Mouse (Mus musculus) midbrain, embryonic 14.5 days (tissue): ENCODE measurements at regions not wholly inside any gene's neighbourhood (a gene's known extent, or its start where the extent isn't known, plus 50 kb on each side); places are given as distances from the start of the nearest gene placed in this dataset.
A peak's percentile ranks its signal among the peaks of the same experiment; 100 is the strongest.

Source experiments
- ATAC-seq: fragments of 200-750 bp; cut with Nextera tagmentation; 2 replicates; pipeline ENCODE4 v1.8.0; 2017; ENCODE audit warnings: moderate number of reproducible peaks, moderate library complexity; ENCODE audit not compliant: low FRiP score, low TSS enrichment
- DNase-seq: peaks from one replicate; pipeline ENCODE4 v3.0.0-alpha.2; 2015
- H3K27ac ChIP-seq: fragments of 300-500 bp; sonication (generic); replicated peaks from 2 replicates; pipeline ENCODE4 v1.5.1; 2014; ENCODE audit warnings: mild to moderate bottlenecking, low read depth, low read length, moderate library complexity
- H3K27me3 ChIP-seq: fragments of 300-500 bp; sonication (generic); 2 replicates; pipeline ENCODE4 v1.6.1; 2014; ENCODE audit warnings: low read length, control low read depth, mixed read lengths; ENCODE audit not compliant: control insufficient read depth, insufficient read depth
- H3K36me3 ChIP-seq: fragments of 300-500 bp; sonication (generic); 2 replicates; pipeline ENCODE4 v1.6.1; 2014; ENCODE audit warnings: low read length, control low read depth; ENCODE audit not compliant: control insufficient read depth, insufficient read depth
- H3K4me1 ChIP-seq: fragments of 300-500 bp; sonication (generic); 2 replicates; pipeline ENCODE4 v1.6.1; 2014; ENCODE audit warnings: mild to moderate bottlenecking, antibody characterized with exemption, low read length, control low read depth; ENCODE audit not compliant: control insufficient read depth, insufficient read depth
- H3K4me2 ChIP-seq: fragments of 300-500 bp; sonication (generic); 2 replicates; pipeline ENCODE4 v1.6.1; 2014; ENCODE audit warnings: mild to moderate bottlenecking, low read length, moderate library complexity
- H3K4me3 ChIP-seq: fragments of 300-500 bp; sonication (generic); replicated peaks from 2 replicates; pipeline ENCODE4 v1.5.1; 2014; ENCODE audit warnings: low read depth, low read length
- H3K9ac ChIP-seq: fragments of 300-500 bp; sonication (generic); replicated peaks from 2 replicates; pipeline ENCODE4 v1.6.1; 2014; ENCODE audit warnings: mild to moderate bottlenecking, low read length, moderate library complexity
- H3K9me3 ChIP-seq: fragments of 300-500 bp; sonication (generic); 2 replicates; pipeline ENCODE4 v1.6.1; 2016; ENCODE audit warnings: low read length, control low read depth, mixed read lengths; ENCODE audit not compliant: control insufficient read depth
- WGBS: fragments of 180-500 bp; shearing (Covaris S2); extraction: QIAGEN DNeasy Blood & Tissue Kit; methylation state at CpG from one replicate; pipeline ENCODE4 v1.1.7; 2014; 5-methylcytosine and 5-hydroxymethylcytosine counted together

DNA sequence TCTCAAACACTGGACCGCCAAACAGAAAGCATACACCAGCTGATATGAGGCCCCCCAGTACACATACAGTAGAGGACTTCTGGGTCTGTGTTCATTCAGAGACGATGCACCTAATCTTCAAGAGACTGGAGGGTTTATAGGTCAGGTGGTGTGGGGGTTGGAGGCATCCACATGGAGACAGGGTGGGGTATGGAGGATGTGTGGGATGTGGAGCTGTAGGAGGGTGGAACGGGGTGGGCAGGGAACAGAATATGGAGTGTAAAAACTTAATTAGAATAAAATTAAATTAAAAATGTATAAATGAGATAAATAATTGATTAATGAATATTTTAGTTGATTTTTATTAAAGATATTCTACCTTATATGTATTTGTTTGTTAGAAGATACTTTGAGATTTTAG lies 832.9 kb upstream of the Slc10a2 start:
- WGBS, result 83% methylated on average over 3 of the region's 3 CpGs
- no peaks in the 10 kb centered on the region for H3K27me3 ChIP-seq

DNA sequence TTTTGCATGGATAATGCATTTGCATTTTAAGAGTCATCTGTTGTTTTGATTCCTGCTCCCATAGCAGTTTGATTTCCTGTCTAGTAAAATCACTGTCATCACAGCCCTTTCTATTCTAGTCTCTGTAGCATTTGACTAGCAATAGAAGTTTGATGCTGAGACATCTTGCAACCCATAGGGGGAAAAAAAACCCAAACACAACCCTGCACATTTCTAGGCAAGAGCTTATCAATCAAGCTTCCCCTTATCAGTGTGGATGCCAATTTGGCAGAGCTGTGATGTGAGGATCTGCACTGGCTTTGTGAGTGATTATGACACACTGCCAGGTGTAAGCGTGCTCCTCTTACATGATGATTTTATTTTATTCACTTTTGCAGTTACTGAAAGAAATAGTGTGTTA lies 813.0 kb upstream of the Slc10a2 start:
- H3K4me2 ChIP-seq, result no peak overlapping the region
- H3K4me1 ChIP-seq, result no peaks in the 10 kb centered on the region
- H3K36me3 ChIP-seq, result no peaks in the 10 kb centered on the region
- H3K9ac ChIP-seq, result no peak overlapping the region
- DNase-seq (peak; percentile 8), ATAC-seq (no peak; the same call in 1 of the 2 replicates)
- H3K4me3 ChIP-seq, result no peak overlapping the region
- H3K27ac ChIP-seq, result no peak overlapping the region
- 83% methylated on average over 1 of the region's 1 CpGs for WGBS
- no peaks in the 10 kb centered on the region for H3K9me3 ChIP-seq
- no peaks in the 10 kb centered on the region for H3K27me3 ChIP-seq

More for the DNA sequence above, 832.9 kb upstream of the Slc10a2 start:
- no peak for ATAC-seq
- H3K4me2 ChIP-seq, result no peak overlapping the region
- H3K4me3 ChIP-seq, result no peak overlapping the region
- H3K9ac ChIP-seq, result no peak overlapping the region
- no peaks in the 10 kb centered on the region for H3K4me1 ChIP-seq
- no peaks in the 10 kb centered on the region for H3K36me3 ChIP-seq
- no peaks in the 10 kb centered on the region for H3K9me3 ChIP-seq
- no peak overlapping the region for H3K27ac ChIP-seq
- DNase-seq, result no peak
